Mouse (Mus musculus): ENCODE measurements at regions not wholly inside any gene's neighbourhood (a gene's known extent, or its start where the extent isn't known, plus 50 kb on each side); places are given as distances from the start of the nearest gene placed in this dataset.

DNA sequence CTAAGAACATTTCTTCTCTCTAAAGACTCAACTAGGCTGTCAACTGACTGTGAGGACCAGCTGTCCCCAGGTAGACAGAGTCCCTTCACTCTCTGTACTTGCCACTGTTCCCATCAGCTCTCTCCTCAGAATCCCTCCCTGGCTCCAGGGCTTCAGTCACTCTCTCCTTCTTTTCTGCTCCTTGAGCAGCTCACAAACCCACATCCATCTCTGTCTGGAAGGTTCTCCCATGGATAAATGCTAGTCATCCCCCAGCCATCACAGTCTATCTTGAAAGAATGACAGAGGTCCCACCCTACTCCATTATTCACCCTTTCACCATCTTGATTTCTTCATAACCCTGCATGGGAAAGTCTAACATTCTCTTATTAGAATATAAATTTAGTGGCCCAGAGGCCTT lies 218.0 kb upstream of the Zfp637 start:
- no peak for ATAC-seq (replicated peaks; ENCODE audit: insufficient number of reproducible peaks, low FRiP score, low TSS enrichment)
- H3K9ac ChIP-seq (ENCODE audit: low read depth, low read length): no peak overlapping the region
- H3K4me2 ChIP-seq: no peak overlapping the region
- no peaks in the 10 kb centered on the region for H3K9me3 ChIP-seq (replicated peaks; ENCODE audit: control insufficient read depth, low read length)
- no peaks in the 10 kb centered on the region for H3K36me3 ChIP-seq (ENCODE audit: control insufficient read depth, insufficient read depth, low read length)
- H3K4me1 ChIP-seq (ENCODE audit: control insufficient read depth, insufficient read depth, low read length): no peaks in the 10 kb centered on the region
- no peak overlapping the region for H3K27ac ChIP-seq (ENCODE audit: low read depth, low read length)
- H3K27me3 ChIP-seq (ENCODE audit: control insufficient read depth, insufficient read depth, low read length): peaks cover 54% of the 10 kb centered on the region
- H3K4me3 ChIP-seq (ENCODE audit: low read depth, low read length): no peak overlapping the region

DNA sequence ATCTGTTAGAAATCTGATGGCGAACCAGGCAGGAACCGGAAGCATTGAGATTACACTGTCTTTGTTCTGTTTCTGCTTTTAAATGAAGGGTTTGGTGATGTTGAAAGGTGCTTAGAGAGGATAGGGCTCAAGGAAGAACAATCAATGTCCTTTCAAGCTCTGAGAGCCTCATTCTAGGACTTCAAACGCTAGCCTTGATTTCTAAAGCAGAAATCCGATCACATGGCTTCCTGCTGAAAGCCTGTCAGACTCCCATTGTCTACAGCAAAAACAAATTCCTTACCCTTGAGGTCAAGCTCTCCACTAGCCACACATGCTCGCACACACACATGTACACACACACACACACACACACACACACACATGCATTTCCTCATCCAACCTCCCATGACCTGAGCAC lies 215.3 kb upstream of the Zfp637 start:
- WGBS (ENCODE audit: insufficient replicate concordance): 56% methylated on average over 5 of the region's 5 CpGs
- Histone ChIP-seq H3K4me2 (no peak overlapping the region), H3K36me3 (ENCODE audit: control insufficient read depth, insufficient read depth, low read length) (no peaks in the 10 kb centered on the region), H3K9me3 (replicated peaks; ENCODE audit: control insufficient read depth, low read length) (no peaks in the 10 kb centered on the region), H3K27me3 (ENCODE audit: control insufficient read depth, insufficient read depth, low read length) (peaks cover 33% of the 10 kb centered on the region), H3K4me3 (ENCODE audit: low read depth, low read length) (no peak overlapping the region), H3K9ac (ENCODE audit: low read depth, low read length) (no peak overlapping the region), H3K4me1 (ENCODE audit: control insufficient read depth, insufficient read depth, low read length) (no peaks in the 10 kb centered on the region), H3K27ac (ENCODE audit: low read depth, low read length) (no peak overlapping the region)
- ATAC-seq (replicated peaks; ENCODE audit: insufficient number of reproducible peaks, low FRiP score, low TSS enrichment): no peak

DNA sequence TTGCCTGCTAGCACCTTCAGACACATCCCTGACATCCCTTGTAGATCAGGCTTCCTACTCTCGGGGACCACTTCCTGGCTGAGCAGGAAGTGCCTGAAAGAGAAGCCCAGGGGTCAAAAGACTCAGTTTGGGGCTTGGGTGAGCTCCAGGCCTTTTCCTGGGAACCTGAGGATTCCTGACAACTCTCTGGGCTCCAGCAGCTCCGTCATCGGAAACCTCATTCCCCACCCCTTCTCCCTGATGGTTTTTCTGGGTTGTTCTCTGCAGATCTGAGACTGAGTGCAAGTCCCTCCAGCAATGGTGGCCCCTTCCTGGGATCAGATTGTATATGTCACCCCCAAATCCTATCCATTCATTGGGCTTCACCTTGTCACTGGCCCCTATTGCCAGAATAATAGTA lies 213.5 kb upstream of the Zfp637 start:
- no peak overlapping the region for H3K4me3 ChIP-seq (ENCODE audit: low read depth, low read length)
- WGBS (ENCODE audit: insufficient replicate concordance): 82% methylated on average over 3 of the region's 3 CpGs
- H3K27me3 ChIP-seq (ENCODE audit: control insufficient read depth, insufficient read depth, low read length): peaks cover 22% of the 10 kb centered on the region
- ATAC-seq (replicated peaks; ENCODE audit: insufficient number of reproducible peaks, low FRiP score, low TSS enrichment): no peak
- no peaks in the 10 kb centered on the region for H3K4me1 ChIP-seq (ENCODE audit: control insufficient read depth, insufficient read depth, low read length)
- no peak overlapping the region for H3K4me2 ChIP-seq
- no peaks in the 10 kb centered on the region for H3K36me3 ChIP-seq (ENCODE audit: control insufficient read depth, insufficient read depth, low read length)
- no peak overlapping the region for H3K27ac ChIP-seq (ENCODE audit: low read depth, low read length)
- no peak overlapping the region for H3K9ac ChIP-seq (ENCODE audit: low read depth, low read length)
- no peaks in the 10 kb centered on the region for H3K9me3 ChIP-seq (replicated peaks; ENCODE audit: control insufficient read depth, low read length)

DNA sequence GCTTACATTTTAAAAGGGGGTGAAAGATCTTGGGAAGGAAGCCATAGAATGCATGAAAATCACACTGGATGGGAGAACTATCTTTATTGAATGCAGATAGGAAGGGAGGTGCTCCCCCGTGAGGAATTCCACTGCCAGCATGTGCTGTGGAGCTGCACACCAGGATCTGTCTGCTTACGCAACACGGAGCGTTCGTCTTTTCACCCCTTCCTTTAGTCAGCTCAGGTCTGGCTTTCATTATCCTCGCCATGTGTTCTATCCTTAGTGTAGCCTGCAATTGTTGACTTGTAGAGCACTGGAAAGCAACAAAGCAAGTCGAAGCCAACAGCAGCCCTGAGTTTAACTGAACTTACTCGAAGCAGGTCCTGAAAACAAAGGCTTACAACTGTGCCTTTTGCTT lies 194.4 kb upstream of the Zfp637 start:
- no peak overlapping the region for H3K27ac ChIP-seq (ENCODE audit: low read depth, low read length)
- no peak overlapping the region for H3K9ac ChIP-seq (ENCODE audit: low read depth, low read length)
- H3K9me3 ChIP-seq (replicated peaks; ENCODE audit: control insufficient read depth, low read length): no peaks in the 10 kb centered on the region
- WGBS (ENCODE audit: insufficient replicate concordance): 75% methylated on average over 8 of the region's 8 CpGs
- H3K4me1 ChIP-seq (ENCODE audit: control insufficient read depth, insufficient read depth, low read length): no peaks in the 10 kb centered on the region
- ATAC-seq (replicated peaks; ENCODE audit: insufficient number of reproducible peaks, low FRiP score, low TSS enrichment): no peak
- H3K27me3 ChIP-seq (ENCODE audit: control insufficient read depth, insufficient read depth, low read length): no peaks in the 10 kb centered on the region
- H3K4me2 ChIP-seq: no peak overlapping the region
- H3K4me3 ChIP-seq (ENCODE audit: low read depth, low read length): no peak overlapping the region
- no peaks in the 10 kb centered on the region for H3K36me3 ChIP-seq (ENCODE audit: control insufficient read depth, insufficient read depth, low read length)

DNA sequence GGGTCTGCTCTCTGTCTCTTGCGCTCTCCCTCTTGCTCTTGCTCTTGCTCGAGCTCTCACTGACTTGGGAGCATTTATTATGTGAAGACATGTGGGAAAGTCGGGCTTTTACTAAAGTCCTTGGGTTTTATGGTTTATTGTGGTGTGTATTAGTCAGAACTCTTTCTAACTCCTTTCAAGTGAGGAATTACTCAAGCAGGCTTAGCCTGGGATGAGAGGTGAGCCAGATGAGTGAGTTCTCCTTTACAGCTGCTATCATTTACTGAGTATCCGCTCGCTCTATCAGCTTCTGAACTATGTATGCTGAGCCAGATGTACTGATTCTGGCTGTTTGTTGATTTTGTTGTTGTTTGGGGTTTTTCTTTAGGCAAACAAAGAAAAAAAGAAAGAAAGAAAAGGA lies 190.4 kb upstream of the Zfp637 start:
- Histone ChIP-seq H3K27me3 (ENCODE audit: control insufficient read depth, insufficient read depth, low read length) (peaks cover 5% of the 10 kb centered on the region; the same call in 1 of the 2 replicates), H3K9ac (ENCODE audit: low read depth, low read length) (no peak overlapping the region), H3K4me3 (ENCODE audit: low read depth, low read length) (no peak overlapping the region), H3K4me2 (no peak overlapping the region), H3K36me3 (ENCODE audit: control insufficient read depth, insufficient read depth, low read length) (no peaks in the 10 kb centered on the region), H3K4me1 (ENCODE audit: control insufficient read depth, insufficient read depth, low read length) (no peaks in the 10 kb centered on the region), H3K9me3 (replicated peaks; ENCODE audit: control insufficient read depth, low read length) (no peaks in the 10 kb centered on the region), H3K27ac (ENCODE audit: low read depth, low read length) (no peak overlapping the region)
- 67% methylated on average over 5 of the region's 5 CpGs for WGBS (ENCODE audit: insufficient replicate concordance)
- ATAC-seq (replicated peaks; ENCODE audit: insufficient number of reproducible peaks, low FRiP score, low TSS enrichment): no peak

DNA sequence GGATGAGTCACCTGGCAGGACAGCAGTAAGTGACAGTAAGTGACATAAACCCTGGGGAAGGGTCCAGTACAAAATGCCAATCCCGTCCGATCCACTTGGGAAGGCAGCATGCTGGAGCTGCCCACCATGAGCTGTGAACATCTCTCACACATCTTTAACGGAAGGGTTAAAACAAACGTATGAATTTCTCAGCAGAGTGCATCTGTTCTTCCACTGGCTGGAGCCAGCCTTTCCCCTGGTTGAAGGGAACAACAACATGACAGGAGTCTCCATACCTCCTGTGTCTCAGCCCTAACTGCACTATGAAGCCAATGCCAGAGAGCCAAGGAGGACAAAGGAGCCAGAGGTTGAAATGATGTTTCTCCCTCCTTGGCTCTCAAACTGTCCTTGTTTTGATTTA lies 189.4 kb upstream of the Zfp637 start:
- 78% methylated on average over 4 of the region's 4 CpGs for WGBS (ENCODE audit: insufficient replicate concordance)
- Histone ChIP-seq H3K27me3 (ENCODE audit: control insufficient read depth, insufficient read depth, low read length) (peaks cover 6% of the 10 kb centered on the region; the same call in 1 of the 2 replicates), H3K27ac (ENCODE audit: low read depth, low read length) (no peak overlapping the region), H3K4me3 (ENCODE audit: low read depth, low read length) (no peak overlapping the region), H3K4me2 (no peak overlapping the region), H3K4me1 (ENCODE audit: control insufficient read depth, insufficient read depth, low read length) (no peaks in the 10 kb centered on the region), H3K36me3 (ENCODE audit: control insufficient read depth, insufficient read depth, low read length) (no peaks in the 10 kb centered on the region), H3K9me3 (replicated peaks; ENCODE audit: control insufficient read depth, low read length) (no peaks in the 10 kb centered on the region), H3K9ac (ENCODE audit: low read depth, low read length) (no peak overlapping the region)
- no peak for ATAC-seq (replicated peaks; ENCODE audit: insufficient number of reproducible peaks, low FRiP score, low TSS enrichment)

DNA sequence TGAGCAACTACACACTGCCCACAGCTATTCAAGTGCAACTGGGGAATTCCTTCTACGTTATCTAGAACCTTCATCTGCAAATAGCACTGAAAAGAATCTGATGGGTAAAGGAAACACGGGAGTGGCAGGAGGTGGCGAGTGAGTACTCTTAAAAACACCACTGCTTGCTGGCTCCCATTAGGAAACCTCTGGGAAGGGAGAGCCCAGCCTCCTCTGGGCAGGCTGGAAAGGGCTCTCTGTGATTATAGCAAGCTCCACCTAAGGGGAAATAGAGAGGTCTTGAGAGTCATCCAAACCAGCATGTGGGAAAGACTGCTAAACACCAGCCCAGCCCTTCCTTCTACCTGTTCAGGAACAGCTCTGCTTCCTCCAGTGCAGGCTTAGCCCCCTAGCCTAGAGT lies 189.0 kb upstream of the Zfp637 start:
- no peak for ATAC-seq (replicated peaks; ENCODE audit: insufficient number of reproducible peaks, low FRiP score, low TSS enrichment)
- Histone ChIP-seq H3K4me2 (no peak overlapping the region), H3K27me3 (ENCODE audit: control insufficient read depth, insufficient read depth, low read length) (peaks cover 6% of the 10 kb centered on the region; the same call in 1 of the 2 replicates), H3K9ac (ENCODE audit: low read depth, low read length) (0 out of 2 replicates have a peak overlapping the region, but pooled peaks have one; percentile 16), H3K4me3 (ENCODE audit: low read depth, low read length) (no peak overlapping the region), H3K4me1 (ENCODE audit: control insufficient read depth, insufficient read depth, low read length) (no peaks in the 10 kb centered on the region), H3K9me3 (replicated peaks; ENCODE audit: control insufficient read depth, low read length) (no peaks in the 10 kb centered on the region), H3K36me3 (ENCODE audit: control insufficient read depth, insufficient read depth, low read length) (no peaks in the 10 kb centered on the region), H3K27ac (ENCODE audit: low read depth, low read length) (no peak overlapping the region)
- 21% methylated on average over 3 of the region's 3 CpGs for WGBS (ENCODE audit: insufficient replicate concordance)

DNA sequence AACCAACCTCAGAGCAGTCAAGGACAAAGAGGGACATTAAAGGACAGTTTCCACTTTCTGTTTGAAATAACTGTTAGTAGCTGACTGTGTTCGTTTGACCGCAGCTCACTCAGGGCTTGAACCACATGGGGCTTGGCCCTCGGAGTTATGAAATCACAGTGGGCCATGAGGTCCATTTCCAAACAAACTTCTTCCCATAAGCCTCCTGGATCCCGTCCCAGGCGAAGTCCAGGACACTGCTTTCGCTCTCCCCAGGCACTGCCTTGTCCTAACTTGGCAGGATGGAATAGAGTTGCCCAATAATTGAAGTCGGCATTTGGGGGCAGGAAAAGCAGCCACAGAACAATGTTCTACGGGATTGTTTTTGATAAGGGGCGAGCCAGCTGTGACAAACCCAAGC lies 188.1 kb upstream of the Zfp637 start:
- ATAC-seq (replicated peaks; ENCODE audit: insufficient number of reproducible peaks, low FRiP score, low TSS enrichment): no peak
- H3K9me3 ChIP-seq (replicated peaks; ENCODE audit: control insufficient read depth, low read length): no peaks in the 10 kb centered on the region
- peaks cover 9% of the 10 kb centered on the region; the same call in 1 of the 2 replicates for H3K27me3 ChIP-seq (ENCODE audit: control insufficient read depth, insufficient read depth, low read length)
- 78% methylated on average over 9 of the region's 9 CpGs for WGBS (ENCODE audit: insufficient replicate concordance)
- H3K27ac ChIP-seq (ENCODE audit: low read depth, low read length): no peak overlapping the region
- H3K4me1 ChIP-seq (ENCODE audit: control insufficient read depth, insufficient read depth, low read length): no peaks in the 10 kb centered on the region
- no peak overlapping the region for H3K9ac ChIP-seq (ENCODE audit: low read depth, low read length)
- H3K36me3 ChIP-seq (ENCODE audit: control insufficient read depth, insufficient read depth, low read length): no peaks in the 10 kb centered on the region
- no peak overlapping the region for H3K4me2 ChIP-seq
- no peak overlapping the region for H3K4me3 ChIP-seq (ENCODE audit: low read depth, low read length)

DNA sequence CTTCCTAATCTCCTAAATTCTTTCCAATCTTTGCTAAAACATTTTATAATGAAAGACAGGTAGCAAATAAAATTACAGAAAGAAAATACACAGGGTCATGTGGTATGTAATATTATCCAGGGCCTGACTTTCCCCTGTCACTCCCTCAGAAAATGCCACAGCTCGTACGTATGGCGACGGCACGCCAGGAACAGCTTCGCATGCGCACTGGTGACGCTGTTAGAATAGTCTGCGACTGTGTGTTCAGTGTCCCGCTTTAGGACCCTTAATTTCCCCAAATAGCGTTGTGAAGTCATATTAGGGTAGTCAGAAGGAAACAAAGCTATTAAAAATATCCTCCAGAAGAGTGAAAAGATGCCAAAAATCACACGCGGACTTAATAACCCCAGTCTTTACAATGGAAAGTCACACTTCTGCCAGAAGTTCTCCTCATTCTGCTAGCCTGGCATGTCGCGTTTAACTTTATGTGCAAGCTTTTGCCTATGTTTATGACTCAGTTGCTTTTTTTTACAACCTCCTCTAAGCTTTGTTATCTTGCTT lies 187.0 kb upstream of the Zfp637 start:
- WGBS (ENCODE audit: insufficient replicate concordance): 80% methylated on average over 15 of the region's 15 CpGs
- Histone ChIP-seq H3K27me3 (ENCODE audit: control insufficient read depth, insufficient read depth, low read length) (peaks cover 10% of the 10 kb centered on the region; the same call in 1 of the 2 replicates), H3K9me3 (replicated peaks; ENCODE audit: control insufficient read depth, low read length) (no peaks in the 10 kb centered on the region), H3K27ac (ENCODE audit: low read depth, low read length) (no peak overlapping the region), H3K9ac (ENCODE audit: low read depth, low read length) (no peak overlapping the region), H3K4me3 (ENCODE audit: low read depth, low read length) (no peak overlapping the region), H3K36me3 (ENCODE audit: control insufficient read depth, insufficient read depth, low read length) (no peaks in the 10 kb centered on the region), H3K4me1 (ENCODE audit: control insufficient read depth, insufficient read depth, low read length) (no peaks in the 10 kb centered on the region), H3K4me2 (no peak overlapping the region)
- no peak for ATAC-seq (replicated peaks; ENCODE audit: insufficient number of reproducible peaks, low FRiP score, low TSS enrichment)

Data from heart, embryonic 11.5 days (tissue).